Mouse (Mus musculus) stomach, postnatal 0 days (tissue): ENCODE measurements at regions not wholly inside any gene's neighbourhood (a gene's known extent, or its start where the extent isn't known, plus 50 kb on each side); places are given as distances from the start of the nearest gene placed in this dataset.

ENCODE experiments used
- ATAC-seq: fragments of 200-750 bp; cut with Nextera tagmentation; 2 replicates; pipeline ENCODE4 v1.8.0; 2017; ENCODE audit not compliant: low FRiP score, low TSS enrichment
- DNase-seq: peaks from one replicate; pipeline ENCODE4 v3.0.0-alpha.2; 2016; ENCODE audit warnings: low spot score
- H3K27ac ChIP-seq: fragments of 300-500 bp; sonication (generic); replicated peaks from 2 replicates; pipeline ENCODE4 v1.5.1; 2014; ENCODE audit warnings: mild to moderate bottlenecking, control low read depth
- H3K27me3 ChIP-seq: fragments of 300-500 bp; sonication (generic); 2 replicates; pipeline ENCODE4 v1.6.1; 2014; ENCODE audit warnings: low read length; ENCODE audit not compliant: control insufficient read depth, insufficient read depth
- H3K36me3 ChIP-seq: fragments of 300-500 bp; sonication (generic); 2 replicates; pipeline ENCODE4 v1.6.1; 2014; ENCODE audit warnings: low read length, mixed read lengths; ENCODE audit not compliant: control insufficient read depth, insufficient read depth
- H3K4me1 ChIP-seq: fragments of 300-500 bp; sonication (generic); replicated peaks from 2 replicates; pipeline ENCODE4 v1.6.1; 2014; ENCODE audit warnings: antibody characterized with exemption; ENCODE audit not compliant: control insufficient read depth, insufficient read depth
- H3K4me2 ChIP-seq: fragments of 300-500 bp; sonication (generic); replicated peaks from 2 replicates; pipeline ENCODE4 v1.6.1; 2014; ENCODE audit warnings: low read depth, mild to moderate bottlenecking, control low read depth, moderate library complexity
- H3K4me3 ChIP-seq: fragments of 300-500 bp; sonication (generic); 2 replicates; pipeline ENCODE4 v1.5.1; 2014; ENCODE audit warnings: low read depth, low read length, control low read depth
- H3K9ac ChIP-seq: fragments of 300-500 bp; sonication (generic); 2 replicates; pipeline ENCODE4 v1.6.1; 2014; ENCODE audit warnings: mild to moderate bottlenecking, low read length, control low read depth, mixed read lengths
- H3K9me3 ChIP-seq: fragments of 300-500 bp; sonication (generic); 2 replicates; pipeline ENCODE4 v1.6.1; 2016; ENCODE audit warnings: low read length; ENCODE audit not compliant: control insufficient read depth
- CTCF ChIP-seq: IDR thresholded peaks from 2 replicates; pipeline ENCODE4 v1.5.1; 2016; ENCODE audit warnings: antibody characterized with exemption, low read depth, mild to moderate bottlenecking, moderate library complexity
- EP300 ChIP-seq: optimal IDR thresholded peaks from 2 replicates; pipeline ENCODE3; 2016; ENCODE audit warnings: antibody characterized with exemption
- WGBS: fragments of 180-500 bp; shearing (Covaris S2); extraction: QIAGEN DNeasy Blood & Tissue Kit; methylation state at CpG from one replicate; pipeline ENCODE4 v1.1.7; 2014; 5-methylcytosine and 5-hydroxymethylcytosine counted together

DNA sequence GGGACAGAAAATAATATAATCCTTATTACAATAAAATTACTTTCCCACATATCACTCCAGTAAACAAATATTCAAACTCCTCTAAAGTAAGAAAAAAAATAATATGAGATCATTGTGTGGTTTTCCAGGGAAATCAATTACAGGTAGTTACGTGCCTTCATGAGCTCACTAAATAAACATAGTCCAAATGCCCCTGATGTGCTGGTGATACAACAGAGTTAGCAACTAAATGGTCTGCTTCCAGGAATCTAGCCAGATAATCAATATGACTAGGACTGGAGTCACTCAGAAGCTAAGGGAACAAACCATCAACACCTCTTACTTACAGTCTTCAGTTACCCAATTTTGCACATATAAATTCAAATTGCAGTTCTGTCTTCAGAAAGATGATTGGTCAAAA lies 267.2 kb downstream of the Basp1 start:
- Histone ChIP-seq H3K27ac (no peak overlapping the region), H3K4me3 (no peak overlapping the region), H3K27me3 (no peaks in the 10 kb centered on the region), H3K9me3 (no peaks in the 10 kb centered on the region), H3K9ac (no peak overlapping the region), H3K36me3 (no peaks in the 10 kb centered on the region), H3K4me1 (no peaks in the 10 kb centered on the region), H3K4me2 (no peak overlapping the region)
- 66% methylated on average over 1 of the region's 1 CpGs for whole genome bisulfite sequencing
- no peak for ATAC-seq
- DNase-seq = no peak
- TF ChIP-seq CTCF = no peak
- TF ChIP-seq EP300 = no peak

DNA sequence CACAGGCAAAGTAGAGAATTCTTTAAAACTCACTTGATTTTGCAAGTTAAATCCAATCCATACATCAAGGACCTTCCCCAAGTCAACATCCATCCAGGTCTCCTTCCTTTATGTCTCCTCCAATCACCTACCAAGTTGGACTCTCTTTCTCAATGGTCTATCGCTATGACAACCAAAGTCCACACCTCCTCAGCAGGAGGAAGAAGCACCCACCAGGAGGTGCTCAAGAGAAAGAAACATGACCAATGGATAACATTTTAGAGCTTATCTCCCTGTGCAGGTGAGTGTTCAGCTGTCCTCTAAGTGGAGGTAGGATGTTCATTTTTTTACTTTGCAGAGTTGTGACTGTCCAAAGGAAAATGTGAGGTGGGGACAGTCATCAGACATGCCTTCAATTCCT lies 269.3 kb downstream of the Basp1 start:
- Histone ChIP-seq H3K9me3 (no peaks in the 10 kb centered on the region), H3K27ac (no peak overlapping the region), H3K4me3 (no peak overlapping the region), H3K4me1 (no peaks in the 10 kb centered on the region), H3K36me3 (no peaks in the 10 kb centered on the region), H3K27me3 (no peaks in the 10 kb centered on the region), H3K4me2 (no peak overlapping the region), H3K9ac (no peak overlapping the region)
- TF ChIP-seq CTCF = peak; percentile 38; the same call in 1 of the 2 replicates
- no peak for TF ChIP-seq EP300
- 84% methylated on average over 1 of the region's 1 CpGs for WGBS
- DNase-seq (no peak), ATAC-seq (no peak)

DNA sequence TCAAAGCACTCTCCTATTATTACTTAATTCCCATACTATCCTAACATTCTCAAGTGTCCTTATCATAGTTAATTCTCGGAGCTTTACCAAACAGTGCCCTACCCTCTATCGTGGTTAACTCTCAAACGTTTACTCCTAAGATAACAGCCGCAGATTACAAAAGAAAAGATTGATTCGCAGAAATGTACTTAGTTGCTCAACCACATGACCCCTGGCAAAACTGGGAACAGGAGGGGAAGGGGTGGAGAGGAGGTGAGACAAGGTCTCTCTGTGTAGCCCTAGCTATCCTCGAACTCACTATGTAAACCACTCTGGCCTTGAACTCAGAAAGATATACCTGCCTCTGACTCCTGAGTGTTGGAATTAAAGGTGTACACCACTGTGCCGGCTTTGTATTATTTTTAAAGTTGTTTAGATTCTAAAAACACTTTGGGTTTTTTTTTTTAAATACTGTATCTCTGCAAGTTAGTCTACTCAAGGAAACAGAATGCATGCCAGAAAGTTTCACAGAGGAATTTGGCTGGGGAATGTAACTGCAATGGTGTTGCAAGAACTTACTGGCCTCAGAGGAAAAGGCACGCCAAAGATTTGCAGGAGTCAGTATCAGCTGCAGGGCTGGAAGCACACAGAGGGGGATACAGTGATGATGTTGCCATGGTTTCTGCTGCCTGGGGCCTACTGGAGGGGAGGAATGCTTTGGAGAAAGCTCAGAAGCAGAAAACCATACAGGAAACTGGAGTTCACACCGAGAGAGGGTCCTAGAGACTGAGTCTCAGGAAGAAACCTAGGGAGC lies 273.0 kb downstream of the Basp1 start:
- H3K4me1 ChIP-seq = no peaks in the 10 kb centered on the region
- H3K4me3 ChIP-seq = no peak overlapping the region
- ATAC-seq (no peak; the same call in 1 of the 2 replicates), DNase-seq (no peak)
- no peak overlapping the region for H3K9ac ChIP-seq
- H3K4me2 ChIP-seq = no peak overlapping the region
- 32% methylated on average over 9 of the region's 9 CpGs for WGBS
- H3K27ac ChIP-seq = no peak overlapping the region
- H3K9me3 ChIP-seq = no peaks in the 10 kb centered on the region
- TF ChIP-seq CTCF = no peak
- TF ChIP-seq EP300 = no peak
- no peaks in the 10 kb centered on the region for H3K36me3 ChIP-seq
- no peaks in the 10 kb centered on the region for H3K27me3 ChIP-seq

DNA sequence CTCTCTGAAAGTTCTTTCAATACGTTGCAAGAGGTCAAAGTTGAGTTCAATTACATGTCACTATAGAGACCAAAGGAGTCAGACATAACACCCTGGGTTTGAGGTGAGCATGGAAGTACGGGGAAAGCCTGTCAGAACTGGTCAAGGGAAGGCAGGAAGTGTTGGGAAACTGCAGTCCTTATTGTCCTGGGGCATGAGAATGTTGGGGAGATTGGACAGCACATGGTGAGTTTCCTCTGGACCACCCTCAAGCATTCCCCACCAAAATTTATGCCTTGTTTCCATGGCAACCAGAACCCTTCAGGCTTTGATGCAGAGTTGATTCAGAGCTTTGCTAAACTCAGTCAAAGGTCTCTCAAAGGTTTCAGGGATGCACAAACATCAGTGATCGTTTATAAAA lies 276.5 kb downstream of the Basp1 start:
- TF ChIP-seq CTCF (no peak), EP300 (no peak)
- H3K9ac ChIP-seq = no peak overlapping the region
- no peak overlapping the region for H3K4me2 ChIP-seq
- H3K4me3 ChIP-seq = no peak overlapping the region
- ATAC-seq (no peak), DNase-seq (no peak)
- no peaks in the 10 kb centered on the region for H3K9me3 ChIP-seq
- H3K4me1 ChIP-seq = no peaks in the 10 kb centered on the region
- no peaks in the 10 kb centered on the region for H3K27me3 ChIP-seq
- 38% methylated on average over 3 of the region's 3 CpGs for WGBS
- no peaks in the 10 kb centered on the region for H3K36me3 ChIP-seq
- no peak overlapping the region for H3K27ac ChIP-seq

DNA sequence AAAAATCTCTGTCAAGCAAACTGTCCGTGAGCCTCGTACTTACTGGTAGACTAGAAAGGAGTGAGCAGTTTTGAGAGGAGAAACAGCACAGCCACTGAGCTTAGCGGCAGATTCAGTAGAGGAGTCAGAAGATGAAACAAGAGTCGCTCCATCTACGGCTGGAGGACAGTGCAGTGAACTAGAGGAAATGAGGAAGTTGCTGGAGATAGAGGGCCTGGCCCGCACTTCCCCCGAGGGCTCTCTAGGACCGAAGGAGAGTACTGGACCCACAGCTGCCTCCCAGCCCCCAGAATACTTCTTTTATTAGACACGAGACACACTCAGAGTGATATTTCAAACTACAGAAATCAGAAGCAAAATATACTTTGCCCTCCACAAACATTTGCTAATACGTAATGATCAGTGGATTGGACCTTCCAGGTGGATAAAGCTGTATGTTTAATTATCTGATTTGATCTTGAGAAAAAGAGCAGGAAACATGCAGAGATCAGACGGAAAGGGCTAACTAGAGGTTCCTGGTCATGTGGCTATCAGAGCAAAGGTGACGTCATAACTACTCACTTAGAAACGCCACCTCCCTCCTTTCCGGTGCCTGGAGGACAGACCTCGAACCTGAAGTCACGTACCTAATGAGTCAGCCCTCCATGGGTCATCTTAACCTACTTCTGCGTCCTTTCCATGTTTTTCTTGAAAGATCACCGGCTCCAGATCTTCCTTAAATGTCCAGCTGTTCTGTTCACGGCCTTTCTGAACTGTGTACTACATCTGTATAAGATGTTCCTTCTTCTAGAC lies 277.9 kb downstream of the Basp1 start:
- H3K27me3 ChIP-seq = no peaks in the 10 kb centered on the region
- DNase-seq = no peak
- no peaks in the 10 kb centered on the region for H3K4me1 ChIP-seq
- H3K27ac ChIP-seq = no peak overlapping the region
- H3K9ac ChIP-seq = no peak overlapping the region
- no peaks in the 10 kb centered on the region for H3K36me3 ChIP-seq
- ATAC-seq = no peak
- H3K4me2 ChIP-seq = no peak overlapping the region
- H3K4me3 ChIP-seq = no peak overlapping the region
- TF ChIP-seq EP300 (no peak), CTCF (no peak)
- 76% methylated on average over 19 of the region's 19 CpGs for WGBS
- no peaks in the 10 kb centered on the region for H3K9me3 ChIP-seq

DNA sequence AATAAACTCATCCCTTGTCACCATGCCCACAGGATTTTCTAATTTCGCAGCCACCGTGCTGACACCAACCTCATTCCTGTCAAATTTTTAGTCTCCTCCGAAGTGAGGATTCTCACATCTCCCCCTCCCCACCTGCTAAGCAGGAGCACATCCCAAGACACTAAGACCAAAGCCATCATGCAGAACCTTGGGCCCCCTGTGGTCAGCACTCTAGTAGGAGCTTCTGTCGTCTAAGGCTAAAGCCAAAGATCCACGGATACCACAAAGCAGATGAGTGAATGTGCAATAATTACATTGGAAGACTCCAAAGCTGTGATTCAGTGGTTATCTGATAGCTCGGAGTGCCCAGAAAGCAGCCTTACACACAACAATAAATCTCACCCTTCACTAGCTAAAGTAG lies 283.5 kb downstream of the Basp1 start:
- Histone ChIP-seq H3K27me3 (no peaks in the 10 kb centered on the region), H3K9ac (no peak overlapping the region), H3K4me3 (no peak overlapping the region), H3K9me3 (no peaks in the 10 kb centered on the region), H3K27ac (no peak overlapping the region), H3K4me1 (no peaks in the 10 kb centered on the region), H3K36me3 (no peaks in the 10 kb centered on the region), H3K4me2 (no peak overlapping the region)
- DNase-seq = no peak
- TF ChIP-seq EP300 (no peak), CTCF (no peak)
- WGBS = 83% methylated on average over 6 of the region's 6 CpGs
- ATAC-seq = no peak
